Mouse (Mus musculus): ENCODE measurements around the gene Ripor2. TPM values are rescaled to one million over a fixed set of nuclear protein-coding genes. Genes with fewer than 3 reads are reported as not detected.
A peak's percentile ranks its signal among the peaks of the same experiment; 100 is the strongest.

Gene Ripor2
- polyA plus RNA-seq, 1 experiment from 2014 or later = 0.72 TPM

GRCm38 (mm10) chr13:24626698-24627436 lies 44.9 kb downstream of the Ripor2 start:
- Histone ChIP-seq H3K27me3 (ENCODE audit: control insufficient read depth, insufficient read depth, low read length) (no peaks in the 10 kb centered on the region), H3K4me3 (ENCODE audit: low read depth, low read length) (no peak overlapping the region), H3K9ac (ENCODE audit: low read length) (no peak overlapping the region), H3K4me1 (ENCODE audit: control insufficient read depth, insufficient read depth, low read length) (no peaks in the 10 kb centered on the region), H3K27ac (replicated peaks; ENCODE audit: low read depth, low read length) (no peak overlapping the region), H3K4me2 (ENCODE audit: low read depth, severe bottlenecking) (no peak overlapping the region), H3K9me3 (ENCODE audit: control insufficient read depth, low read length) (no peaks in the 10 kb centered on the region), H3K36me3 (ENCODE audit: control insufficient read depth, insufficient read depth, low read length) (no peaks in the 10 kb centered on the region)
- DNase-seq (ENCODE audit: low spot score) = no peak
- 89% methylated on average over 6 of the region's 6 CpGs for WGBS
- no peak for ATAC-seq (ENCODE audit: insufficient number of reproducible peaks, low FRiP score, low TSS enrichment, low read depth)

- Histone ChIP-seq H3K9ac (ENCODE audit: low read length) (no peak overlapping the region), H3K4me3 (ENCODE audit: low read depth, low read length) (no peak overlapping the region), H3K27me3 (ENCODE audit: control insufficient read depth, insufficient read depth, low read length) (no peaks in the 10 kb centered on the region), H3K27ac (replicated peaks; ENCODE audit: low read depth, low read length) (no peak overlapping the region), H3K9me3 (ENCODE audit: control insufficient read depth, low read length) (no peaks in the 10 kb centered on the region), H3K4me1 (ENCODE audit: control insufficient read depth, insufficient read depth, low read length) (no peaks in the 10 kb centered on the region), H3K4me2 (ENCODE audit: low read depth, severe bottlenecking) (no peak overlapping the region), H3K36me3 (ENCODE audit: control insufficient read depth, insufficient read depth, low read length) (no peaks in the 10 kb centered on the region)
- ATAC-seq (ENCODE audit: insufficient number of reproducible peaks, low FRiP score, low TSS enrichment, low read depth) (no peak), DNase-seq (ENCODE audit: low spot score) (no peak)
- WGBS = 78% methylated on average over 4 of the region's 4 CpGs
Measured at GRCm38 (mm10) chr13:24628192-24628591, 46.2 kb downstream of the Ripor2 start.

DNA sequence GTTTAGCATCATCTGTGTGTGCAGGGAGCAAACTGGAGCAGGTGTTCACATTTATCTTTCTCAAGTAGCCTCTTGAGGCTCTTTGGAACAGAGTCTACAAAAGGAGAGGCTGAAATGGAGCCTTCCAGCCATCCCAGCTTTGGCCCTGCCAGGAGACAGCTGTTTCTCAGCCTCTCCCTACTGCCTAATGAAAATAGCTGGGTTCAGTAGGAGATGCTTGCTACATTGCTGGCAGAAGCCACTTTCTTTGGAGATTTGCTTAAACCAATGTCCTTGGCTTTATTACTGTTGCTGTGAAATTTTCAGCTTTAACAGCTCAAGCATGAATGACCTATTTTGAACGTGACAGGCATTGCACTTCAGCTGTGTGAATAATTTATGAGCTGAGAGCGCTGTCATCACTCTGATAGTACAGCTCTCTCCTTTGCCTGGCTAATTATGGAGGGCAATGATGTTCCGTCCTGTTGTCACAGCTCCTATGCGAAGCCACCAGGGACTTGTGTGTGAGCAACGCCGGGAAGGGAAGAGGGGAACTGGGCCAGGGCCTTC lies 47.2 kb downstream of the Ripor2 start:
- Histone ChIP-seq H3K9me3 (ENCODE audit: control insufficient read depth, low read length) (no peaks in the 10 kb centered on the region), H3K4me3 (ENCODE audit: low read depth, low read length) (no peak overlapping the region), H3K4me2 (ENCODE audit: low read depth, severe bottlenecking) (no peak overlapping the region), H3K27me3 (ENCODE audit: control insufficient read depth, insufficient read depth, low read length) (no peaks in the 10 kb centered on the region), H3K36me3 (ENCODE audit: control insufficient read depth, insufficient read depth, low read length) (no peaks in the 10 kb centered on the region), H3K9ac (ENCODE audit: low read length) (no peak overlapping the region), H3K4me1 (ENCODE audit: control insufficient read depth, insufficient read depth, low read length) (no peaks in the 10 kb centered on the region), H3K27ac (replicated peaks; ENCODE audit: low read depth, low read length) (no peak overlapping the region)
- DNase-seq (ENCODE audit: low spot score) = no peak
- WGBS = 60% methylated on average over 6 of the region's 6 CpGs
- no peak for ATAC-seq (ENCODE audit: insufficient number of reproducible peaks, low FRiP score, low TSS enrichment, low read depth)

GRCm38 (mm10) chr13:24630364-24630763 lies 48.4 kb downstream of the Ripor2 start:
- H3K36me3 ChIP-seq (ENCODE audit: control insufficient read depth, insufficient read depth, low read length) = no peaks in the 10 kb centered on the region
- no peaks in the 10 kb centered on the region for H3K4me1 ChIP-seq (ENCODE audit: control insufficient read depth, insufficient read depth, low read length)
- WGBS = 68% methylated on average over 4 of the region's 4 CpGs
- no peak overlapping the region for H3K27ac ChIP-seq (replicated peaks; ENCODE audit: low read depth, low read length)
- no peaks in the 10 kb centered on the region for H3K9me3 ChIP-seq (ENCODE audit: control insufficient read depth, low read length)
- no peak overlapping the region for H3K4me3 ChIP-seq (ENCODE audit: low read depth, low read length)
- no peak overlapping the region for H3K4me2 ChIP-seq (ENCODE audit: low read depth, severe bottlenecking)
- DNase-seq (ENCODE audit: low spot score) (no peak), ATAC-seq (ENCODE audit: insufficient number of reproducible peaks, low FRiP score, low TSS enrichment, low read depth) (no peak)
- no peak overlapping the region for H3K9ac ChIP-seq (ENCODE audit: low read length)
- H3K27me3 ChIP-seq (ENCODE audit: control insufficient read depth, insufficient read depth, low read length) = no peaks in the 10 kb centered on the region

DNA sequence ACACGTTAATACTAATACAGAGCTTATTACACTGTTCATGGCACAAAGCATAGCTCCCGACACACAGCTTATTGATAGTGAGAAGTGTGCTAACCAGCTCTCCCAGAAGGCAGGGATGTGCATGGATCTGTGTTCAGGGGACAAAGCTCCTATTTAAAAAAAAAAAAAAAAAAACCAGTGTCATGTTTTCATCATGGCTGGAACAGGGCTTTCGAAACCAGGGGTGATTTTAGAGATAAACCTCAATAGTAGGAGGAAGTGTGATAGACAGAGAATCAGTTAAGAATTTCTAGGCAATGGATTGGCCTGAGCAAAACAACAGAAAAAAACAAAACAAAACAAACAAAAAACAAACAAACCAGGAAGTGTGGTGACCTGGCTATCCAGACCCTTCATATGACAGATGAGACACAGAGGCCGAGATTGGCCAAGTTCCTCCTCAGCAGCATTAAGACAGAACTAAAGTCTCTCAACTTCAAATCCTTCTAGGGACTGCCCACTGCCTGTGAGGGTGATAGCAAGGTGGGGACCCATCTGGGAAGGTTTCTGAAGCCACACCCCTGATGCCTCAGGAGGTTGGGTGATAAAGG lies 51.1 kb downstream of the Ripor2 start:
- ATAC-seq (ENCODE audit: insufficient number of reproducible peaks, low FRiP score, low TSS enrichment, low read depth) (no peak), DNase-seq (ENCODE audit: low spot score) (no peak)
- Histone ChIP-seq H3K4me2 (ENCODE audit: low read depth, severe bottlenecking) (no peak overlapping the region), H3K36me3 (ENCODE audit: control insufficient read depth, insufficient read depth, low read length) (no peaks in the 10 kb centered on the region), H3K27me3 (ENCODE audit: control insufficient read depth, insufficient read depth, low read length) (peaks cover 11% of the 10 kb centered on the region), H3K9ac (ENCODE audit: low read length) (no peak overlapping the region), H3K4me1 (ENCODE audit: control insufficient read depth, insufficient read depth, low read length) (no peaks in the 10 kb centered on the region), H3K9me3 (ENCODE audit: control insufficient read depth, low read length) (no peaks in the 10 kb centered on the region), H3K4me3 (ENCODE audit: low read depth, low read length) (no peak overlapping the region), H3K27ac (replicated peaks; ENCODE audit: low read depth, low read length) (no peak overlapping the region)
- 55% methylated on average over 4 of the region's 4 CpGs for WGBS

- H3K36me3 ChIP-seq (ENCODE audit: control insufficient read depth, insufficient read depth, low read length) = no peaks in the 10 kb centered on the region
Measured at GRCm38 (mm10) chr13:24634346-24635120, 52.5 kb downstream of the Ripor2 start.

GRCm38 (mm10) chr13:24638371-24639214 lies 56.6 kb downstream of the Ripor2 start:
- 0 out of 2 replicates have a peak, but pooled peaks cover 6% of the 10 kb centered on the region for H3K4me1 ChIP-seq (ENCODE audit: control insufficient read depth, insufficient read depth, low read length)
- WGBS = under 1% methylated on average over 59 of the region's 66 CpGs
- H3K9me3 ChIP-seq (ENCODE audit: control insufficient read depth, low read length) = no peaks in the 10 kb centered on the region
- peak overlapping the region; percentile 99 for H3K4me2 ChIP-seq (ENCODE audit: low read depth, severe bottlenecking)
- DNase-seq (ENCODE audit: low spot score) (peak; percentile 54), ATAC-seq (ENCODE audit: insufficient number of reproducible peaks, low FRiP score, low TSS enrichment, low read depth) (no peak; the same call in 1 of the 2 replicates)
- H3K27ac ChIP-seq (replicated peaks; ENCODE audit: low read depth, low read length) = no peak overlapping the region
- no peaks in the 10 kb centered on the region for H3K36me3 ChIP-seq (ENCODE audit: control insufficient read depth, insufficient read depth, low read length)
- H3K27me3 ChIP-seq (ENCODE audit: control insufficient read depth, insufficient read depth, low read length) = peaks cover 20% of the 10 kb centered on the region
- H3K9ac ChIP-seq (ENCODE audit: low read length) = peak overlapping the region; percentile 37; the same call in 1 of the 2 replicates
- peak overlapping the region; percentile 52 for H3K4me3 ChIP-seq (ENCODE audit: low read depth, low read length)

More at GRCm38 (mm10) chr13:24634346-24635120, 52.5 kb downstream of the Ripor2 start:
- ATAC-seq (ENCODE audit: insufficient number of reproducible peaks, low FRiP score, low TSS enrichment, low read depth) (no peak), DNase-seq (ENCODE audit: low spot score) (no peak)
- no peak overlapping the region for H3K4me2 ChIP-seq (ENCODE audit: low read depth, severe bottlenecking)
- no peak overlapping the region for H3K27ac ChIP-seq (replicated peaks; ENCODE audit: low read depth, low read length)
- peaks cover 20% of the 10 kb centered on the region for H3K27me3 ChIP-seq (ENCODE audit: control insufficient read depth, insufficient read depth, low read length)
- no peaks in the 10 kb centered on the region for H3K9me3 ChIP-seq (ENCODE audit: control insufficient read depth, low read length)
- no peak overlapping the region for H3K4me3 ChIP-seq (ENCODE audit: low read depth, low read length)
- 0 out of 2 replicates have a peak, but pooled peaks cover 6% of the 10 kb centered on the region for H3K4me1 ChIP-seq (ENCODE audit: control insufficient read depth, insufficient read depth, low read length)
- no peak overlapping the region for H3K9ac ChIP-seq (ENCODE audit: low read length)
- WGBS = 88% methylated on average over 13 of the region's 13 CpGs

Measured in limb, embryonic 11.5 days (tissue).